In genomic region chr1:71995573-71996233, GRCm38 (mm10) we compare ENCODE assay signal across 28 mouse cellular contexts.
A peak's percentile ranks its signal among the peaks of the same experiment; 100 is the strongest.
DNase-seq lines count a peak whose midpoint lies in the region; ATAC-seq and TF ChIP-seq lines count a peak whose summit lies in the region.
"Had no signal": no experiment of that assay in that cellular context is flagged by ENCODE, and none has a peak within 500 bp of the region (broad histone marks: within the 10 kb centered on the region; RNA-seq: fewer than 3 reads in every experiment).

No protein-coding gene starts in this region.

- H3K4me1 ChIP-seq in neural tube, embryonic 13.5 days (replicated peaks) = peaks cover 10% of the 10 kb centered on the region
- H3K4me1 ChIP-seq: forebrain, embryonic 15.5 days; hindbrain, embryonic 13.5 days; liver, embryonic 12.5 days; midbrain, embryonic 15.5 days had no signal

- no peaks in the 10 kb centered on the region for H3K36me3 ChIP-seq in neural tube, embryonic 13.5 days
- H3K36me3 ChIP-seq: forebrain, embryonic 15.5 days; heart, embryonic 12.5 days; hindbrain, embryonic 13.5 days; limb, embryonic 13.5 days; liver, embryonic 12.5 days; midbrain, embryonic 15.5 days had no signal

- 32% methylated on average over 16 of the region's 16 CpGs for WGBS in neural tube, embryonic 13.5 days

- intact Hi-C loops in gastrocnemius, adult 2 months (cut with DNase I) = no loop called here

- peak overlapping the region; percentile 43; the same call in 1 of the 2 replicates for H3K27ac ChIP-seq in gastrocnemius, adult 2 months
- no peak overlapping the region for H3K27ac ChIP-seq in neural tube, embryonic 13.5 days (replicated peaks)
- H3K27ac ChIP-seq: forebrain, embryonic 15.5 days; heart, adult 2 months; hindbrain, embryonic 13.5 days; left cerebral cortex, adult 2 months; limb, embryonic 13.5 days; liver, embryonic 12.5 days; midbrain, embryonic 15.5 days had no signal

- peak; percentile 16 to 39 for DNase-seq in cerebellum, postnatal 25 days
- DNase-seq in cerebellum, adult 18-20 months = no peak
- no peak for DNase-seq in gastrocnemius, adult 2 months
- no peak for DNase-seq in gastrocnemius, postnatal 25 days
- DNase-seq in neural tube, embryonic 10.5 days (ENCODE audit: extremely low spot score, low spot score) = no peak
- DNase-seq in kidney, postnatal 4 days = no peak
- DNase-seq: adrenal gland, postnatal 25 days; embryo, embryonic 11 days; heart, adult 2 months; heart, postnatal 4 days; kidney, adult 9 months; kidney, postnatal 10 days; lung, adult 18-20 months; lung, postnatal 4 days; right cerebral cortex, postnatal 4 days; thymus, adult 2 months; thymus, postnatal 36 days had no signal

- H3K4me2 ChIP-seq in neural tube, embryonic 13.5 days = peak overlapping the region; percentile 13; the same call in 1 of the 2 replicates
- H3K4me2 ChIP-seq: forebrain, embryonic 15.5 days; heart, embryonic 12.5 days; hindbrain, embryonic 13.5 days; limb, embryonic 13.5 days; liver, embryonic 12.5 days; midbrain, embryonic 15.5 days had no signal

- H3K27me3 ChIP-seq in neural tube, embryonic 13.5 days = no peaks in the 10 kb centered on the region; the same call in 1 of the 2 replicates
- H3K27me3 ChIP-seq: forebrain, embryonic 15.5 days; heart, embryonic 12.5 days; hindbrain, embryonic 13.5 days; limb, embryonic 13.5 days; liver, embryonic 12.5 days; midbrain, embryonic 15.5 days had no signal

- TF ChIP-seq CTCF in gastrocnemius, adult 2 months (IDR thresholded peaks at IDR 0.05) = no peak

- H3K9me3 ChIP-seq in neural tube, embryonic 13.5 days = no peaks in the 10 kb centered on the region
- H3K9me3 ChIP-seq: forebrain, embryonic 15.5 days; heart, embryonic 12.5 days; hindbrain, embryonic 13.5 days; limb, embryonic 13.5 days; liver, embryonic 12.5 days; midbrain, embryonic 15.5 days had no signal

- ATAC-seq in neural tube, embryonic 13.5 days (ENCODE audit: low read depth) = no peak
- ATAC-seq: CD4-positive, CD25-positive, alpha-beta regulatory T cell, adult 4 months; forebrain, embryonic 15.5 days; intestine, postnatal 0 days; liver, embryonic 12.5 days; lung, postnatal 0 days; midbrain, embryonic 15.5 days had no signal

- H3K9ac ChIP-seq in neural tube, embryonic 13.5 days = no peak overlapping the region
- H3K9ac ChIP-seq: forebrain, embryonic 15.5 days; heart, embryonic 12.5 days; hindbrain, embryonic 13.5 days; limb, embryonic 13.5 days; liver, embryonic 12.5 days; midbrain, embryonic 15.5 days had no signal

- peak overlapping the region; percentile 44 for H3K4me3 ChIP-seq in gastrocnemius, adult 2 months
- H3K4me3 ChIP-seq in neural tube, embryonic 13.5 days = no peak overlapping the region
- H3K4me3 ChIP-seq: forebrain, embryonic 15.5 days; heart, adult 2 months; heart, embryonic 12.5 days; hindbrain, embryonic 13.5 days; left cerebral cortex, adult 2 months; limb, embryonic 13.5 days; liver, embryonic 12.5 days; midbrain, embryonic 15.5 days had no signal

Comparison
In these comparisons a context has a peak if more than half of its experiments do, and no peak if none do; other contexts are left out.
1. DNase-seq: peak in cerebellum, postnatal 25 days (2 of 2); none in cerebellum, adult 18-20 months (0 of 2), gastrocnemius, adult 2 months (single experiment), gastrocnemius, postnatal 25 days (single experiment), neural tube, embryonic 10.5 days (single experiment) and kidney, postnatal 4 days (0 of 2).